Mouse (Mus musculus): ENCODE data around the gene Alg12.

Alg12 gene

DNA sequence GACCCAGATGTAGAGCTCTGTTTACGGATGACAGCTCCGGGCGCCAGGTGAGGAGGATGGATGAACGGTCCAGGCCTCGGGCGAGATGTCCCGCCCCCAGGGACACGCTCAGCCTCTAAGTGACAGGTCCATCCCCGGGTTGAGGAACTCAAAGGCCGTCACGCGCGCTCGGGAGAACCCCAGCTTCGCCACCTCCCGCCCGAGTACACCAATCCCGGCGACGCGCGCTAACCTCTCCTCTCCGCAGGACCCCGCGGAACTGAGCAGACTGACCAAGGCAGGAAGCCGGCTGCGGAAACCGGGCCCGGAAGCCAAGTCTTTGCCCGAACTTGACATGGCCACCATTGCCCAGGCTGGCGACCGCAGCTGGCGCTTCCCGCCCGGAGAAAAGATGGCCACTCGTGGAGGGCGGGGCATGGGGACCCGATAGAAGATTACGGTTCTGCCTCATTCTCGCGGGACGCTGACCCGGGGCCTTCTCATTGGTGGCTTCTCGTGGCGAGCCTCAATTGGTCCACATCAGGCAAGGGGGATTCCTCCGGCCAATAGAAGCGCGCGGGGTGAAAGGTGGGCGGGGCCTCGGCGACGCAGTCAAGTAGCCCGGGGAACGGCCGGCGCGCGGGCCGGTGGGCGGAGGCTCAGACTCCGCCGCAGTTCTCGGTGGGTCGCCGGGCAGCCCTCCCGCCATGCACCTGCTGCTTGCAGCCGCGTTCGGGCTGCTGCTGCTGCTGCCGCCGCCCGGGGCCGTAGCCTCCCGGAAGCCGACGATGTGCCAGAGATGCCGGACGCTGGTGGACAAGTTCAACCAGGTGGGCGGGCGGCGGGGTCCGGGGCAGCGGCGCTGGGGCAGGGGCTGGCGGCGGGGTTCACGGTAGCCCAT is at the start of gene Alg12, which contains the start of gene Creld2:
Gene Alg12 (minus strand): TSS at position 293 of the 880 bp plus-strand sequence.
Gene Creld2 (plus strand): TSS at position 621 of the 880 bp plus-strand sequence.
- DNase-seq (ENCODE audit: low spot score), result peak; percentile 100

DNA sequence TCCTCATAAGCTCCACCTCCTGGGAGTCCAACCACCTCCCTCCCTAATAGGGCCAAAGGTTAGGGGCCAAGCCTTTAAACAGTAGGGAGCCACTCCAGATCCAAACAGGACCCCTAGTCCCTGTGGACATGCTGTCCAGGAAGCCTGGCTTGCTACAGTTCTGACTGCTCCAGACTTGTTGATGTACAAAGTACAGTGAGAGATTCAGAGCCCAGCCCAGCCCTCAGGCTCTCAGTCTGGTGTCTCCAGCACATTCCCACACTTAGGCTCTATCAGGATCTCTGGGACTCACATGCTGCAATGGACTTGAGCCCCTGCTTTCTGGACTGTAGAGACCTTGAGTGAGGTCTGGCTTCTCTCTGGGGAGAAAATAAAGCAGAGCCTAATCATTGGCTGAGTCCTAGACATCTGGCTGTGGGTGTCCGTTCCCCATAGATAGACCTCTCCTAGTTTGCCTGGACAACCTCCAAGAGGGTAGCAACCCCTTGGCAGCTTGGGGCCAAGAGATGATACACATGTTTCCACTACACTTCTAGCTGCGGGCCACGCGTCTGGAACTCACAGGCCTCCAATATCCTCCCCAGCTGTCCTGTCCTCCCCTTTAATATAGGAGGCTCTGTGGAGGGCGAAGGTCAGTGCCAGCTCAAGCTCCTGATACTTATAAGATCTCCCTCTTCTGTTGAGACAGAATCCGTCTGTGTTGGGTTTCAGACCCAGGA is 49.1 kb upstream of the Alg12 start:
- DNase-seq (ENCODE audit: low spot score), result no peak

DNA sequence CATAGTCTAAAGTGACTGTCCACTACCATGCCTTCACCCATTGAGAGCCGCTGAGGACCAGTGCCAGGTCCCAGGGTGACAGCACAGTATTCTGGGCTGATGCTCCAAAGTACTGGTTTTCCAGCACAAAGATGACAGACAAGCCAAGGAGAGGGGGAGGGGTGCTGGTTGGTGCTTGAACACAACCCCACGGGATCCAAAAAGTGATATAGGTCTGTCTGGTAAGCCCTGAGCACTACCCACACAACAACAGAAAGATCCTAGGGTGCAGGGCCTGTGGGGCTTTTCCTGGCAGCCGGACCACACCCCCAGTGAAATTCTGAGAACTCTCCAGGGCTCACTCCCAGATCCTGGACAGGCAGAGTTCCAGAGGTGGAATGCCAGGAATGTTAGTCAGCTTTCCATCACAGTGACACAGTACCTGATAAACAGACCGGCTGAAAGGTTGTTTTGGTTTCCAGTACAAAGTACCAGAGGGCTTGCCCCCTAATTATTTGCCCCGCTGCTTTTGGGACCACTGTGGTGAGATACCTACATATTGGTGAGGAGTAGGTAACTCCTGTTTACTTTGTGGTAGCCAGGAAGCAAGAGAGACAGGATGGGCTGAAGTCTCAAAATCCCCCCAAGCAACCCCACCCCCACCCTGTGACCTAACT is 48.4 kb upstream of the Alg12 start:
- DNase-seq (ENCODE audit: low spot score), result no peak

DNA sequence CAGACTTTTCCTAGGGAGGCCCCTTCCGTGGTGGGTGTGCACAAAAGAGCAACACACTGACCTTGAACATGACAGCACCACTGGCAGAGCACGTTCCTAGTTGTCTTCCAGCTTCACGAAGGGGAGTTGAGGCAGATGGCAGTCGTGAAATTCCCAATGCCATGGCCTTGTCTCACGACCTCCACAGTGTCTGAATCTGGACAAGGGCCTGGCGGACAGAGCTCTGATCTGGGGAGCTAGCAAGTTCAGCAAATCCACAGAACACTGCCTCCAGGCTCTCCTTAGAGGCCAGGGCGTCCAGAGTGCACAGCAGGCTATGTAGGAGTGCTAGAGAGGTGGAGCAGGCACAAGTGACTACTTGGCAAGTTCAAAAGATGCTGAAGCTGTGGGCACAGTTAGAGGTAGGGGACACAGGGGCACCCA is 47.8 kb upstream of the Alg12 start:
- no peak for DNase-seq (ENCODE audit: low spot score)

DNA sequence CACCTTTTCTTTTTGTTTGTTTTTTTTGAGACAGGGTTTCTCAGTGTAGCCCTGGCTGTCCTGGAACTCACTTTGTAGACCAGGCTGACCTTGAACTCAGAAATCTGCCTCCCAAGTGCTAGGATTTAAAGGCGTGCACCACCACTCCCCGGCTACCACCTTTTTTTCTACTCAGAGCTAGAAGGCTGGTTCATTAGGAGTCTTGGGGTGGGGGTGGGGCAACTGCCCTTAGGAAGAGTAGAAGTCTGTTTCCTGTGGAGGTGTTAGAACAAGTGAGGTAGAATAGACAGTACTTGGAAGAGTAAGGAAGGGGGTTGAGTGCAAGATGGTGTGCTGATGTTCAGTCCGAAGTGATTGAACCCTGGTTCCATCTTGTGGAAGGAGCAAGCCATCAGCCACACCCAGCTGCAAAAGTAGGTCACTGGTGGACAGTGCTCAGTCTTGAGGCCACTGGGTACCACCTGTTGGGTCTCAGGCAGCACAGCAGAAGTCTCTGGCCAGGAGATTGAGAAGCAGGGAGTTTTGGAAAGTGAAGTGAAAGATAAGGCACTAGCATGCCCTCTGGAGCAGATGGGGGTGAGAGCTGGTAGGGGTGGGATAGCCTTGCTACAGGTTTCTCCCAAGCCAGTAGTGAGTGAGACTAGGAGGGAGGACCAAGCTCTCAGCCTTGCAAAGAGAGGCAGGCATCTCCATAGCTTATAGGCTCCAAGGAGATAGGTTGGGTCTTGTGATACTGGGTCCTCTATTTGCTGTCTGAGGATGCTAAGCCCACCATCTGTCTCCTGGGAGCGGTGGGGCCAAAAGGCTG is 47.0 kb upstream of the Alg12 start:
- no peak for DNase-seq (ENCODE audit: low spot score)

DNA sequence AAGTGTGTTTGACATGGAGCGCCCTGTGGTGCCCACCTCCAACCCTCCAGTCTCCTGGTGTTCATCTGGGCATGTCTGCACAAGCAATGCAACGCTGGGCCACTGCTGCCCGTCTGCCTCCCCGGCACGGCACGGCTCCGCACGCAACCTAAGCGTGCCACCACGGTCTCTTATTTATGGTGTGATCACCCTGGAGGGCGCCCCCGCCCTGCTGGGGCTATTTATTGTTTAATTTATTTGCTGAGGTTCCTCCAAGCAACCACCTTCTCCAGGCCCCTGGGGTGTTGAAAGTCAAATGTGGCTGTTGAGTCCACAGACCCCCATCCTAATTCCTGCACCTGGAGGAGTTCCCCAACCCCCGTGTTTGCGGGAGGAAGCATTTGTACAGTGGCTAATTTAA is 45.9 kb upstream of the Alg12 start:
- no peak for DNase-seq (ENCODE audit: low spot score)

DNA sequence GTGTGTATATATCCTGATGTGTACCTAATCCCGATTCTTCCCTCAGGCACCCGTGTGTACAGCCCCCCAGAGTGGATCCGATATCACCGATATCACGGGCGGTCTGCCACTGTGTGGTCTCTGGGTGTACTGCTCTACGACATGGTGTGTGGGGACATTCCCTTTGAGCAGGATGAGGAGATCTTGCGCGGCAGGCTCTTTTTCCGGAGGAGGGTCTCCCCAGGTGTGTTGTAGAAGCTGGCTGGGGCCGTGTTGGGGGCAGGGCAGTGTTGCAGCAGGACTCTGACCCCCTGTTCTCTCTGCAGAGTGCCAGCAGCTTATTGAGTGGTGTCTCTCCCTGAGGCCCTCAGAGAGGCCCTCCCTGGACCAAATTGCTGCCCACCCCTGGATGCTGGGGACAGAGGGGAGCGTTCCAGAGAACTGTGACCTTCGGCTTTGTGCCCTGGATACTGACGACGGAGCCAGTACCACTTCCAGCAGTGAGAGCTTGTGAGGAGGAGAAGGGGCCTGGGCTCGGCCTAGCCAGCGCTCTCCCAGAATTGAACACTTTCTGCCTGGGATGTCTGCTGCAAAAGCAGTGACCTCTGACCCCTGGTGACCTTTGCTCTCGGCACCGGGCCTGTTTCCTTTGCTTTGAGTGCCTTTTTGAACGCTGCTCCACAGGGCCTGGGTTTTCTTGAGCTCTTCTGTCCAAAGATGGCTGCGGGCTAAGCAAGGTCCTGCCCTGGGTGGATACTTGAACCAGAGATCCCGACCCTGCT is 45.3 kb upstream of the Alg12 start:
- DNase-seq (ENCODE audit: low spot score), result no peak

DNA sequence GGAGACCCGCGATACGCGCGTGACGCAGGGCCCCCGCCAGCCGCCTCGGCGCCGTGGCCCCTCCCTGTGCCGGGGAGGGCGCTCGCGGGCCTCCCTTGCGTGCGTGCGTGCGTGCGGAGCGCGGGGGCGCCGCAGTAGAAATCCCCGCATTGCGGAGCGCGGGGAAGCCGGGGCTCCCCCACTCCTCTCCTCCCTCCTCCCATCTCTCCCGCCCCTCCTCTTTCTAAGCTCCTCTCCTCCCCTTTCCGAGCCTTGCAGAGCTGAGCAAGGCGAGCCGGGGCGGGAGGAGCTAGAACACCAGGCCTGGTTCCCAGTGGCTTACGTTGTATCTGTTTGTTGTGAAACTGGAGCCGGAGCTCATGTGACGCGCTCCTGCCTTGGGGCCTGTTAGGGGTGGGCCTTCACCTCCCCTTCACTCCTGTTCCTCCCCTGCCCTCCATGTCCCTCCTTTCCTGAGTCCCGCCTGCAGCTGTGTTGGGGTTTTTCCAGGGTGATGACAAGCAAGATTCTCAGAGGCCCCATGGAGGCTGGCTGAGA is 44.6 kb upstream of the Alg12 start:
- peak; percentile 85 for DNase-seq (ENCODE audit: low spot score)

DNA sequence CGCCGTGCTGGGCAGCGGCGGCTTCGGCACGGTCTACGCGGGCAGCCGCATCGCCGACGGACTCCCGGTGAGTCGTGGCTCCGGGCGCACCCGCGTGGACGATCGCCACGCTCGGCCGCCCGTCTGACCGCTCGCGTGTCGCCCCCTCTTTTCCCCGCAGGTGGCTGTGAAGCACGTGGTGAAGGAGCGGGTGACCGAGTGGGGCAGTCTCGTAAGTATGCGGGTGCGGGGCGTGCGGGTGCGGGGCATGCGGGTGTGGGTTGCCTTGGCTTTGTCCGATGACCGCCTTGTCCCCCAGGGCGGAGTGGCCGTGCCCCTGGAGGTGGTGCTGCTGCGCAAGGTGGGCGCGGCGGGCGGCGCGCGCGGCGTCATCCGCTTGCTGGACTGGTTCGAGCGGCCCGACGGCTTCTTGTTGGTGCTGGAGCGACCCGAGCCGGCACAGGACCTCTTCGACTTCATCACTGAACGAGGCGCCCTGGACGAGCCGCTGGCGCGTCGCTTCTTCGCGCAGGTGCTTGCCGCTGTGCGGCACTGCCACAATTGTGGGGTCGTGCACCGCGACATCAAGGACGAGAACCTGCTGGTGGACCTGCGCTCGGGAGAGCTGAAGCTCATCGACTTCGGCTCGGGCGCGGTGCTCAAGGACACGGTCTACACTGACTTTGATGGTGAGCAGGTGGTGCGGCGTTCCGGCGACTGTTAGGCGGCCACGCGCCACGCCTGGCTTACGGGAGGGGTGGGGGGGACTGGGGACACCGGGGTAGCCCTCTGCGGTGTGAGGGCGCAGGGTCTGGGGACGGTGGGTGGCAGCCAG is 44.0 kb upstream of the Alg12 start:
- DNase-seq (ENCODE audit: low spot score), result peak; percentile 53

DNA sequence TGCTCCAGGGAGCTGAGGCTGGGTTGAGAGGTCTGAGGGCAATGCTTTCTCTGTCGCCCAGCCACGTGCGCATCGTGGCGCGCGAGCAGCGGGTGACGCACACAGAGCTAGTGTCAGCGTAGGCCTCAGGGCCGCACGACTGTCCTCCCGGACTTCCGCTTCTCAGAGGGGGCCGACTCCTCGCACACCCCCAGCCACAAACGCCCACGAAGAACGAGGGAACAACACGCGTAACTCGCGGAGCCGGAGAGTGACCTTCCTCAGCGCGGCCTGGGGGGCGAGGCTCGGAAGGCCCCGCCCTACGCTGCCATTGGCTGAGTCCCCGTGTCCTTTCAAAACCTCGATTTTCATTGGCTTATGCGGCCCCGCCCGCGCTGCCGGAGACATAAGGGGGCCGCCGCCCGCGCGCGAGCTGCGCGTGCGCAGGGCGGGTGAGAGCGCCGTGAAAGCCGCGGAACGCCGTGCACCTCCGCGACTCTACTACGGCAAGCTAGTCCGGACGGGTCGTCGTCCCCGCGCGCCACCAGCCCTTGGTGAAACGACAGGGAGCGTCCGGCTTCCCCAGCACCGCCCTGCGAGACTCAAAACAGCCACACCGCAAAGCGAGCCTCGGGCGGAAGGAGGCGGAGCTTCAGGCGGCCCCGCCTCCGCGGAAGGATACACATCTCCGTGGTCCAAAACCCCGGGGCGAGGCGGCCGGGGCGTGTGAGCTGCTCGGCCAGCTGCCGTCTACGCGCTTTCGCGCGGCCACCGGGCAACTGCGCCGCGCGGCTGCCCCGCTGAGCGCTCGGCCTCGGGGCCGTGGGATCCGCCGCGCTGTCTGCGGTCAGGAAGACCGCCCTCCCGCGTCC is 42.9 kb upstream of the Alg12 start, which contains the start of gene Pim3:
Gene Pim3 (plus strand): TSS at position 415 of the 851 bp plus-strand sequence.
- DNase-seq (ENCODE audit: low spot score), result peak; percentile 95

DNA sequence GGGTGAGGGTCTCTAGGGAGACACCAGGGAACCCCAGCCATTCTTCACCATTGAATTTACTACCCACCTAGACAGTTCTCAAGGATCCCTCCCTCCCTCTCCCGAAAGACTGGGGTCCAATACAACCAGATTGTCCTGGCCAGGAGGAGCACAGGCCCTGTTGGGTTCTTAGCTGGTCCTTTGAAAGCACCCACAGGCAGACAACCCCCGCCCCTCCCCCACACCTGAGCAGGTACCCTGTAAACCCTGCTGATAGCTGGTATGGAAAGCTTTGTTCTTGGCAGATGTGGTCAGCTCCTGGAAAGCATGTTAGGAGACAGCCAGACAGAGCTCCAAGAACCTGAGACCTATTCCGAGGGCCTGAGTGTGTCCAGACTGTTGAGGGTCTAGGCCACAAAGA is 41.7 kb upstream of the Alg12 start:
- no peak for DNase-seq (ENCODE audit: low spot score)

DNA sequence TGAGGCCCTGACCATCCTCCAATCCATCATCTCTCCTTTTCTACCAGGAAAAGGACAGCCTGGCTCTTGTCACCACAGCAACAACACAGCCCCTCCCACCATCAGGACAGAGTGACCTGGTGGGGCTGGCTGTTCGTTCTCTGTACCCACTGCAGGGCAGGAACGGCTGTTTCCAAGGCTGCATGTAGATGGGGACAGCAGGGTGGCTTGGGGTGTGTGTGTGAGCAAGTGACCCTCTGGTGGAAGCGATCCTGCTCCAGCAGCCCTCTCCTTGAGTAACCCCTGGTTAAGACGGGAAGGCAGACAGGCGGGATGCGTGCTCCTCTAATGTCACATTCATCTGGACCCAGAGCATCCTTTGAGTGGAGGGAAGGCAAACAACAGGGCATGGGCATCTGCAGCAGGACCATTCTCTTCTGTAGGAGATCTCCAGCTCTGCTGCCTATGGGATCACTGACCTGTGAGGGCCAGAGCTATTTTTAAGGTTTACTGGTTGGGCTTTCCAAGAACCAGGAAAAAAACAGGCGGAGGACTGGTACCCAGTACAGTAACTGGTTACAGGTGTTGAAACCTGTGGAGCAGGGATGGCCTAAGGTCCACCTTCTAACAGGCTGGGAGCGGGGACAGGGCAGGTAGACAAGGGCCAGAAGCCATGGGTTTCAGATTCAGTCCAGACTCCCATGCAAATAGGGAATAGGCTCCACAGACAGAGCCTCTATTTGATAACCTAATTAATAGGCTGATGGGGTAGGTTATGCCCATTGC is 40.3 kb upstream of the Alg12 start:
- DNase-seq (ENCODE audit: low spot score), result no peak

DNA sequence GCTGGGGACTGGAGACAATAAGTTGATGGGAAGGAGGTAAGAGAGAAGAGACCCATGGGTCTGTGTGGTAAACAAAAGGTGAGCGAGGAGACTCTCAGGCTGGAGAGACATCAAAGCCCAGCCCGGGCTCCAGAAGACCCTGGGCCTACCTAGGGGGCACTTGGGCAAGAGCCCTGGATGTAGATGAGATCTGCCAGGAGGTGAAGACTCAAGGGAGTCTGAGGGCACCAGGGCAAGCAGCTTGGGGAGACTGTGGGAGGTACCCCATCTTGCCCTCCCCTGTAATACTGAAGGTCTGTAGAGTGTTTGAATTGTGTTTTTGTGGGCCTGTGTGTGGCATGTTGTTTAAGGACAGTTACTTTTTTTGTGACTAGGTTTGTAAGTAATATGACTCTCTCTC is 39.6 kb upstream of the Alg12 start:
- no peak for DNase-seq (ENCODE audit: low spot score)

DNA sequence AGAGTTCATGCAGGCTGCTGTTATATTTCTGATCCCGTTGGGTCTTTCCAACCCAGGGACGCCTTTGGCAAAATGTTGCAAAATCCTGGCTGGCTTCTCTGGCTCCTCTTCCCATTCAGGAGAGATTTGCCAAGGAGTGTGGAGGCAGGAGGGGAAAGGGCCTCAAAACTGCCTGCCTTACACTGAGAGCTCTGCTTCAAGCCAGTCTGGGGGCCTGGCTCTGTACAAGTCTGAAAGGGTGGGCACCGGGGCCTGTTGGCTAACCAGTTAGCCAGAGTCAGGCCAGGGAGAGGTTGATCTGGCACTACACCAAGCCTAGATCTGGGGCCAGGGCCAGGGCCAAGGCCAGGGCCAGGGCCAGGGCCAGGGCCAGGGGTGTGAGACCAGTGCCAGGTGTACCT is 39.0 kb upstream of the Alg12 start:
- DNase-seq (ENCODE audit: low spot score), result no peak

DNA sequence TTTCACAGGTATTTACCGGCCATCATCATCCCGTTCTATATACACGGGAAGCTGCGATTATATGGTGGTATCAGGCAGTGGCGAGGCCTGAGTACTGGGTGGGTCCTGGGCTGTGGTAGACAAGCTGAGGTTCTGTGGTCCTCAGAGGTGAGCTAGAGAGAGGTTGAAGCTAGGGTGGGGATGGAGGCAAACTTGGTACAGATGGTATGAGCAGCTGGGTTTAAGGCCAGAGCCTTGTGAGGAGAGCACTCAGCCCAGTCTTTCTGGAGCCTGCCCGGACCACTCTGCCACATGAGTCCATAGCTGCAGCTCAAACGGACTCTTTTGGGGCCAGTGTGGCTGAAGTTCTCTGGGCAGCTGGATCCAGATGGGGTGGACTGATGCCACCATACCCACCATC is 38.2 kb upstream of the Alg12 start:
- no peak for DNase-seq (ENCODE audit: low spot score)

DNA sequence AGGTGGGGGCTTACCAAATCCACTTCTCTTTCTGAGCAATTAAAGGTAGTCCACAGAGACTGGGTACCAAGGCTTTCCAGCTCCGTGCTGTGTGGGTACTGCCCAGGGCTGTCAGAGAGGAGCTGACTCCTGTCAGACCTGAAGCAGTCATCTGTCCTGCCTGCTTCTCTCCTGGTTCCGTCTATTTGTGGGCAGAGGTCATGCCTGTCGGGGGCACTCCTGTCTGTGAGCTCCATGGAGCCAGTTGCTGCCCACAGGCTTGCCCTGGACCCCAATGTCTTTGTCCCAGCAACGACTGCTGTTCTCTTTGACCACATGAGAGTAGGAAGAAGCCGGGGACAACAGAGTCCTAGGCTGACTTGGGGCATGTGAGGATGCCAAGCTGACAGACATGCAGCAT is 37.5 kb upstream of the Alg12 start:
- DNase-seq (ENCODE audit: low spot score), result no peak

DNA sequence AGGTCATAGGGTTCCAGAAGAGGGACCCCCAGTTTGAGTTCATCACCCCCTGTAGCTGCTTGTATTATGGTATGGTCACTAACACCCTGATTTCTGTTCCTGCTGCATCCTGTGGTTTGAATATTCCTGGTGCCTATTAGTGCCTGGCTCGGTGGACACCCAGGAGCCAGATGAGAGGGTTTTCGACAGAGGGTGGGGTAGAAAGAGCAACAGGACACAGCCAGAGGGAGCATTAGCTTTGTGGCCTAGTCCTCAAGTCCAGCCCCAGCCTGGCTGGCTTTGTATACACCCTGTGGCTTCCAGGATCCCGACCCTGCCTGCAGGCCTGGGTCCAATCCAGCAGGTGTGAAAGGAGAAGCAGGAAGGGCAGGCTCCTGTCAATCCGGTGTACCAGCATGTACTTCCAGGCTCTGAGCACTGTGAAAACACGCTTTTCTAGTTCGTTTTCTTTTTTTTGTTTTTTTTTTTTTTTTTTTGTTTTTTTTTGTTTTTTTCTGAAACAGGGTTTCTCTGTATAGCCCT is 36.8 kb upstream of the Alg12 start:
- no peak for DNase-seq (ENCODE audit: low spot score)

Data from T-cell, adult 2 months (primary cell).